Mouse (Mus musculus) G1E (cell line): ENCODE measurements around the gene Tcf7l1.

Source experiments
- CTCF ChIP-seq: IDR thresholded peaks from 2 replicates; pipeline ENCODE4 v1.5.1; 2012; ENCODE audit warnings: low read depth, low read length, inconsistent platforms, mixed read lengths
- POLR2AphosphoS5 ChIP-seq: IDR thresholded peaks from 2 replicates; pipeline ENCODE4 v1.6.1; 2012; ENCODE audit warnings: low read depth, low read length, inconsistent platforms; ENCODE audit not compliant: insufficient replicate concordance

- TF ChIP-seq CTCF: no peak
- TF ChIP-seq POLR2AphosphoS5: no peak
Measured at GRCm38 (mm10) chr6:72684260-72684805, 104.7 kb downstream of the Tcf7l1 start.
